Mouse (Mus musculus): ENCODE data around the gene Zdhhc17. TPM values are rescaled to one million over a fixed set of nuclear protein-coding genes. Genes with fewer than 3 reads are reported as not detected.

Zdhhc17 gene
- polyA plus RNA-seq, 1 experiment: 33.1 TPM

DNA sequence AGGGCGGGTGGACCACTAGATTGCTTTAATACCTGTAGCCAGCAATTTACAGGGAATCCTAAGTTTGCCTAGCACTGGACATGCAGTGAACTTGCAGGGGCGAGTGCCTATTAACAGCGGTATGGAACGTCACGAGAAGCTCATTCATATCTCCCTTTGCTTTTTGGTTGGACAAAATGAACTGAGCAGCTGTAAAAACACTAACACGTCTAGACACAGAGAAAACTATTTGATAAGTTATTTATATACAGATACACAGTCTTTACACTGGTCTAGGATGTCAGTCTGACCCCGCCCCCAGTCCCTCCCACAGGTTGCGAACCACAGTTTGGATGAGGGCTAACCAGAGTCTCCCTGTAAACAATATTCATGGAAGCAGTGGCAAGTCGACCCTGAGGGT lies 67.1 kb downstream of the Zdhhc17 start:
- Histone ChIP-seq H3K4me1 (replicated peaks; ENCODE audit: control insufficient read depth, insufficient read depth, low read length) (no peaks in the 10 kb centered on the region), H3K4me3 (ENCODE audit: control insufficient read depth, insufficient read depth, low read length) (no peak overlapping the region), H3K27me3 (ENCODE audit: control insufficient read depth, insufficient read depth, low read length) (no peaks in the 10 kb centered on the region), H3K27ac (ENCODE audit: control insufficient read depth, insufficient read depth, low read length) (no peak overlapping the region), H3K36me3 (ENCODE audit: control insufficient read depth, insufficient read depth, low read length) (peaks cover 21% of the 10 kb centered on the region)
- TF ChIP-seq CTCF (IDR thresholded peaks at IDR 0.05; ENCODE audit: borderline replicate concordance, control insufficient read depth, extremely low read depth, insufficient read depth, low read length, poor library complexity): no peak
- no peak for TF ChIP-seq POLR2A (IDR thresholded peaks at IDR 0.05; ENCODE audit: control insufficient read depth, extremely low read depth, insufficient read depth, low read length, poor library complexity)
- no peak for DNase-seq
- 96% methylated on average over 9 of the region's 9 CpGs for WGBS

DNA sequence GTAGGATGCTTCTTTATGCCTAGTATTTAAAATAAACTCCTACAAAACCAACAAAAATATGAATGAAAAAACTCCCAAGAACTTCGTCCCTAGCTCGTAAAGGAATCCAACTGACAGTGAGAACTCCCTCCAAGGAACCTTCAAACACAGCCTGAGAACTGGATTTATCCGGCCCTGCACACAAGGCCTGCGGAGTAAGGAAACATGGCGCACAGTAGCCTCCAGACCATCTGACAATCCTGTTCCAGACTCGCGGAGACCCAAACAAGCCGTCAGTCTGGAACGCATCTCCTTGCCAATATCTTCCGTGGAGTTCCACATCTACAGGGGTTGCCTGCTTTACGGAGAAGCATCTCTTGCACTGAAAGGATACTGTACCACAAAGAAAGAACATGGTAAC lies 68.0 kb downstream of the Zdhhc17 start:
- no peak overlapping the region for H3K4me3 ChIP-seq (ENCODE audit: control insufficient read depth, insufficient read depth, low read length)
- TF ChIP-seq CTCF (IDR thresholded peaks at IDR 0.05; ENCODE audit: borderline replicate concordance, control insufficient read depth, extremely low read depth, insufficient read depth, low read length, poor library complexity) (no peak), POLR2A (IDR thresholded peaks at IDR 0.05; ENCODE audit: control insufficient read depth, extremely low read depth, insufficient read depth, low read length, poor library complexity) (no peak)
- DNase-seq: no peak
- WGBS: 97% methylated on average over 11 of the region's 11 CpGs
- no peaks in the 10 kb centered on the region for H3K27me3 ChIP-seq (ENCODE audit: control insufficient read depth, insufficient read depth, low read length)
- no peaks in the 10 kb centered on the region for H3K4me1 ChIP-seq (replicated peaks; ENCODE audit: control insufficient read depth, insufficient read depth, low read length)
- peaks cover 13% of the 10 kb centered on the region for H3K36me3 ChIP-seq (ENCODE audit: control insufficient read depth, insufficient read depth, low read length)
- H3K27ac ChIP-seq (ENCODE audit: control insufficient read depth, insufficient read depth, low read length): no peak overlapping the region

DNA sequence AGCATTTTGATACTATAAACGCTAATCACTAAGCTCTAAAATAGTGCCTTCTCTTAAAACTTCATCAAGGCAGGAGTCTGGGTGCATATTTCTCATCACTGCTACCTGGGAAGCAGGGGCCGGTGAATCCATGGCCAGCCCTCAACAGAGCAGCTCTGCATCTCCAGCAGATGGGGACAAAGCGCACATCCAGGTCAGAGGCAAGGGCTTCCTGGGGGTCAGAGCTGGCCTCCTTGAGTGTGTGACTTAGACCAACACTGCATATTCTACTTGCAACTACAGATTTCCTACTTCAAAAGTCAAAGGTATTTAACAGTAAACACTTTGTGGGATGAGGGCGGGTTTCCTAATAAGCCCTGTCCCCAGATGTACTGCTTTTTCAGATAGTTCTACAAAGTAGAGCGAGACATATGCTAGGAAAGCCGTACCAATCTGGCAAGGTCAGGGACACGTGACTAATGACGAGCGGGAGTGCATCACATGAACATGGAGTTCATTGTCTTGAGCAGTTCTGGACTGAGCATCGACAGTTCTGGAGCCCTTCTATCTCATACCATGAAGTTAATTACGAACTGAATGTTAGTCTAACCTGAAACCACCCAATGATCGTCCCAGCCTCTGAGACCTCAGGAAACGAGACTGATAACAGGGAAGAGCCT lies 69.1 kb downstream of the Zdhhc17 start:
- H3K27ac ChIP-seq (ENCODE audit: control insufficient read depth, insufficient read depth, low read length): no peak overlapping the region
- no peak overlapping the region for H3K4me3 ChIP-seq (ENCODE audit: control insufficient read depth, insufficient read depth, low read length)
- H3K4me1 ChIP-seq (replicated peaks; ENCODE audit: control insufficient read depth, insufficient read depth, low read length): no peaks in the 10 kb centered on the region
- TF ChIP-seq CTCF (IDR thresholded peaks at IDR 0.05; ENCODE audit: borderline replicate concordance, control insufficient read depth, extremely low read depth, insufficient read depth, low read length, poor library complexity) (no peak), POLR2A (IDR thresholded peaks at IDR 0.05; ENCODE audit: control insufficient read depth, extremely low read depth, insufficient read depth, low read length, poor library complexity) (no peak)
- no peaks in the 10 kb centered on the region for H3K27me3 ChIP-seq (ENCODE audit: control insufficient read depth, insufficient read depth, low read length)
- 97% methylated on average over 13 of the region's 13 CpGs for WGBS
- DNase-seq: no peak
- peaks cover 13% of the 10 kb centered on the region; the same call in 1 of the 2 replicates for H3K36me3 ChIP-seq (ENCODE audit: control insufficient read depth, insufficient read depth, low read length)

DNA sequence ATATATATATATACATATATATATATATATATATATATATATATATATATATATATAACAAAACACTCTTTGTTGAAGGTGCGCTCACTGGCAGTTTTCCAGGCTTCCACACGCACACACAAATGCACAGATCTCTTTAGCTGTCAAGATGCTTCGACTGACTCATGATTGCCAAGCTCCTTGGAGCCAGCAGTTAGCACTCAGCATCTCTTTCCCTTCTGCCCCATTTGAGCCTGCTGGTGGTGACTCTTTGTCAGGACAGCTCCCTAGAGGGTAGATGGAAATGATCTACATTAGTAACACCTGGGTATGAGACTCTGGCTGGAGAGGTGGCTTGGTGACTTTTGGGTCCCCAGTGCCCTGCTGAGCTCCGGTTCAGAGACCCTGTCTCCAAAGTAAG lies 70.2 kb downstream of the Zdhhc17 start:
- peaks cover 8% of the 10 kb centered on the region; the same call in 1 of the 2 replicates for H3K36me3 ChIP-seq (ENCODE audit: control insufficient read depth, insufficient read depth, low read length)
- WGBS: 94% methylated on average over 4 of the region's 4 CpGs
- DNase-seq: no peak
- TF ChIP-seq POLR2A (IDR thresholded peaks at IDR 0.05; ENCODE audit: control insufficient read depth, extremely low read depth, insufficient read depth, low read length, poor library complexity) (no peak), CTCF (IDR thresholded peaks at IDR 0.05; ENCODE audit: borderline replicate concordance, control insufficient read depth, extremely low read depth, insufficient read depth, low read length, poor library complexity) (no peak)
- H3K27ac ChIP-seq (ENCODE audit: control insufficient read depth, insufficient read depth, low read length): no peak overlapping the region
- H3K4me1 ChIP-seq (replicated peaks; ENCODE audit: control insufficient read depth, insufficient read depth, low read length): no peaks in the 10 kb centered on the region
- H3K27me3 ChIP-seq (ENCODE audit: control insufficient read depth, insufficient read depth, low read length): no peaks in the 10 kb centered on the region
- no peak overlapping the region for H3K4me3 ChIP-seq (ENCODE audit: control insufficient read depth, insufficient read depth, low read length)

DNA sequence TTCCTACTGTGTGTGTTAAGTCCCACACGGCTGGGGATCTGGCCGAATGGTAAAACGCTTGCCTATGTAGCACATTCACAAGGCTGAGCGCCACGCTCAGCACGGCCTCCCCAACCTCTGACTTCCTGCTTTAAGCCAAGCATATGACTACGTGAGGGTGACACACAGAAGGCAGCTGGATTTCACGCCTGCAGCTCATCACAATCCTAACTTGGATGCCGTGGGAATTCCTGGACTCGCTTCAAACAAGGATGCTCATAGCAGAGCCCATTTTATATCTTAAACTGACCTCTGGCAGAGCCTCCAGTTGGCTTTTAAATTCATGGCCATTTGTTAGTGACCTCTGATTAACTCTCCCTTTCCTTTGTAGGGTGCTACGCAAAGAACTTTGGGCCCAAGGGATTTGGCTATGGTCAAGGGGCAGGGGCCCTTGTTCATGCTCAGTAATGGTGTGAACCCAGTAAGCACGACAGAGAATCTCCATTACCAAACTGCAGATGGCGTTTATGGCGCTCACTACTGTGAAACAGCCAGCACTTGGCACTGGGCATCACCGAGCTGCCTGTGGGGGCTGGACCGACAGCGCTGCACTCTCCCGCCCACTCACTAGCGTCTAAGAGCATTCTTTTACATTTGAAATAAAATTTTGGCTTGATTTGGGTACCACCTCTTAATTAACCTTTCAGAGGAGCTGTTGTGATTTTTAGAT lies 70.9 kb downstream of the Zdhhc17 start:
- Histone ChIP-seq H3K27ac (ENCODE audit: control insufficient read depth, insufficient read depth, low read length) (no peak overlapping the region), H3K27me3 (ENCODE audit: control insufficient read depth, insufficient read depth, low read length) (no peaks in the 10 kb centered on the region), H3K36me3 (ENCODE audit: control insufficient read depth, insufficient read depth, low read length) (peaks cover 4% of the 10 kb centered on the region; the same call in 1 of the 2 replicates), H3K4me3 (ENCODE audit: control insufficient read depth, insufficient read depth, low read length) (no peak overlapping the region), H3K4me1 (replicated peaks; ENCODE audit: control insufficient read depth, insufficient read depth, low read length) (no peaks in the 10 kb centered on the region)
- WGBS: 94% methylated on average over 19 of the region's 19 CpGs
- no peak for TF ChIP-seq CTCF (IDR thresholded peaks at IDR 0.05; ENCODE audit: borderline replicate concordance, control insufficient read depth, extremely low read depth, insufficient read depth, low read length, poor library complexity)
- TF ChIP-seq POLR2A (IDR thresholded peaks at IDR 0.05; ENCODE audit: control insufficient read depth, extremely low read depth, insufficient read depth, low read length, poor library complexity): no peak
- DNase-seq: no peak

DNA sequence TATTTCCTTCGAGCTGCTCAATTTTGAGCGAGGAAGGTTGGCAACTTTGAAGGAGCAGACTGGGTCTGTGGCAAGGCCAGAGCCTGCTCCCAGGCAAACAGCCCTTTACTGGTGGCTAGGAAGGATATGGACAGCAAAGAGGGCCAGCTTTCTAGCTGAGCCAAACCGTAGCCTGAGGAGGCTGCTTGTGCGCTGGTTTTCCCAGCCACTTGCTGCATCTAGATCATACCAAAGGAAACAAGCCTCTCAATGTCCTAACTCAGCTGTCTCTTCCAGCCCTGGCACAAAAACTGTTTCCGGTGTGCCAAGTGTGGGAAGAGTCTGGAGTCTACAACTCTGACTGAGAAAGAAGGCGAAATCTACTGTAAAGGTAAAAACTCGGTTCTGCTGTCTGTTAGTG lies 71.6 kb downstream of the Zdhhc17 start:
- WGBS: 96% methylated on average over 7 of the region's 7 CpGs
- Histone ChIP-seq H3K27ac (ENCODE audit: control insufficient read depth, insufficient read depth, low read length) (no peak overlapping the region), H3K4me3 (ENCODE audit: control insufficient read depth, insufficient read depth, low read length) (no peak overlapping the region), H3K27me3 (ENCODE audit: control insufficient read depth, insufficient read depth, low read length) (no peaks in the 10 kb centered on the region), H3K4me1 (replicated peaks; ENCODE audit: control insufficient read depth, insufficient read depth, low read length) (no peaks in the 10 kb centered on the region), H3K36me3 (ENCODE audit: control insufficient read depth, insufficient read depth, low read length) (0 out of 2 replicates have a peak, but pooled peaks cover 4% of the 10 kb centered on the region)
- no peak for DNase-seq
- TF ChIP-seq CTCF (IDR thresholded peaks at IDR 0.05; ENCODE audit: borderline replicate concordance, control insufficient read depth, extremely low read depth, insufficient read depth, low read length, poor library complexity) (no peak), POLR2A (IDR thresholded peaks at IDR 0.05; ENCODE audit: control insufficient read depth, extremely low read depth, insufficient read depth, low read length, poor library complexity) (no peak)
